Comparison of ENCODE assay signal across 9 mouse cellular contexts in genomic region chr11:76889339-76890164, GRCm38 (mm10). TPM values are rescaled to one million over a fixed set of nuclear protein-coding genes. Genes with fewer than 3 reads are reported as not detected.
A peak's percentile ranks its signal among the peaks of the same experiment; 100 is the strongest.
DNase-seq lines count a peak whose midpoint lies in the region; ATAC-seq lines count a peak whose summit lies in the region.
"Had no signal": no experiment of that assay in that cellular context is flagged by ENCODE, and none has a peak within 500 bp of the region (broad histone marks: within the 10 kb centered on the region; RNA-seq: fewer than 3 reads in every experiment).

No protein-coding gene starts in this region.

- H3K4me2 ChIP-seq in liver, embryonic 12.5 days = peak overlapping the region; percentile 35; the same call in 1 of the 2 replicates
- no peak overlapping the region for H3K4me2 ChIP-seq in forebrain, embryonic 14.5 days (ENCODE audit: low read length)

- ATAC-seq in liver, embryonic 12.5 days = no peak
- ATAC-seq in forebrain, embryonic 14.5 days = no peak

- no peak overlapping the region for H3K9ac ChIP-seq in liver, embryonic 12.5 days
- H3K9ac ChIP-seq in forebrain, embryonic 14.5 days (ENCODE audit: low read length) = no peak overlapping the region

- H3K27ac ChIP-seq in liver, embryonic 12.5 days = peak overlapping the region; percentile 42; the same call in 1 of the 2 replicates
- H3K27ac ChIP-seq in forebrain, embryonic 14.5 days (ENCODE audit: low read depth, low read length) = no peak overlapping the region

- peak; percentile 46 for DNase-seq in CD4-positive helper T cell, adult 2 months (ENCODE audit: low read depth, low spot score)
- DNase-seq in adrenal gland, postnatal 10 days = peak; percentile 56
- DNase-seq in heart, postnatal 4 days = peak; percentile 25
- DNase-seq in telencephalon, adult 2 months (ENCODE audit: low read depth, low spot score) = peak; percentile 15
- DNase-seq in right cerebral cortex, postnatal 4 days = no peak
- DNase-seq in forebrain, embryonic 14.5 days (ENCODE audit: low spot score) = no peak
- DNase-seq in right cerebral cortex, adult 18-20 months = no peak

- 25% methylated on average over 10 of the region's 10 CpGs for WGBS in liver, embryonic 12.5 days (ENCODE audit: insufficient replicate concordance)
- WGBS in forebrain, embryonic 14.5 days = 73% methylated on average over 10 of the region's 10 CpGs

- no peaks in the 10 kb centered on the region for H3K27me3 ChIP-seq in liver, embryonic 12.5 days (replicated peaks)
- H3K27me3 ChIP-seq in forebrain, embryonic 14.5 days (replicated peaks; ENCODE audit: control insufficient read depth, insufficient read depth, low read length) = no peaks in the 10 kb centered on the region

- H3K9me3 ChIP-seq in liver, embryonic 12.5 days (replicated peaks) = no peaks in the 10 kb centered on the region
- H3K9me3 ChIP-seq in forebrain, embryonic 14.5 days (replicated peaks; ENCODE audit: control insufficient read depth, low read length) = no peaks in the 10 kb centered on the region

- H3K4me3 ChIP-seq in liver, embryonic 12.5 days = no peak overlapping the region
- H3K4me3 ChIP-seq in forebrain, embryonic 14.5 days (ENCODE audit: low read depth, low read length) = no peak overlapping the region

- peaks cover 30% of the 10 kb centered on the region for H3K4me1 ChIP-seq in liver, embryonic 12.5 days
- H3K4me1 ChIP-seq in forebrain, embryonic 14.5 days (ENCODE audit: control insufficient read depth, insufficient read depth, low read length) = no peaks in the 10 kb centered on the region

- no peaks in the 10 kb centered on the region for H3K36me3 ChIP-seq in liver, embryonic 12.5 days
- no peaks in the 10 kb centered on the region for H3K36me3 ChIP-seq in forebrain, embryonic 14.5 days (ENCODE audit: control insufficient read depth, insufficient read depth, low read length)

RNA-seq across cellular contexts. Expression of gene Tmigd1, which starts 12.4 kb away (rescaled TPM):
- total RNA-seq in adrenal gland, postnatal 10 days (2021) = 1 to 10 TPM in 1 of 2 experiments, under 1 TPM in 1; 0.81 to 1.8 TPM
- under 1 TPM in 1 of 2 experiments, not detected in 1; 0.59 TPM for total RNA-seq in heart, postnatal 4 days (2021)
- 0.10 TPM in 1 of 2 replicates, not detected in the other for polyA plus RNA-seq in liver, embryonic 12.5 days (2016; fragmentation: Nextera tagmentation; extraction: Ambion mirVana)
- not detected in 2 replicates for polyA plus RNA-seq in forebrain, embryonic 14.5 days (2014; fragmentation: Nextera tagmentation; extraction: Ambion mirVana)
- total RNA-seq: left cerebral cortex, postnatal 10 days had no signal

RNA-seq across cellular contexts. Expression of gene Blmh, which starts 35.1 kb away (rescaled TPM):
- 10 to 100 TPM; 60.4 to 67.4 TPM for total RNA-seq in adrenal gland, postnatal 10 days (2021)
- total RNA-seq in heart, postnatal 4 days (2021) = 10 to 100 TPM; 66.1 to 74.4 TPM
- polyA plus RNA-seq in liver, embryonic 12.5 days (2016; fragmentation: Nextera tagmentation; extraction: Ambion mirVana) = 77.3 and 79.2 TPM in 2 replicates
- 110 and 119 TPM in 2 replicates for polyA plus RNA-seq in forebrain, embryonic 14.5 days (2014; fragmentation: Nextera tagmentation; extraction: Ambion mirVana)

RNA-seq across cellular contexts. Expression of gene Cpd, which starts 42.7 kb away (rescaled TPM):
- 10 to 100 TPM; 46.2 to 57.9 TPM for total RNA-seq in adrenal gland, postnatal 10 days (2021)
- total RNA-seq in heart, postnatal 4 days (2021) = 10 to 100 TPM; 66.0 to 66.4 TPM
- polyA plus RNA-seq in liver, embryonic 12.5 days (2016; fragmentation: Nextera tagmentation; extraction: Ambion mirVana) = 10.5 and 11.3 TPM in 2 replicates
- 8.0 and 9.8 TPM in 2 replicates for polyA plus RNA-seq in forebrain, embryonic 14.5 days (2014; fragmentation: Nextera tagmentation; extraction: Ambion mirVana)

Comparison
In these comparisons a context has a peak if more than half of its experiments do, and no peak if none do; other contexts are left out.
1. DNase-seq: peak in CD4-positive helper T cell, adult 2 months (single experiment), adrenal gland, postnatal 10 days (single experiment), heart, postnatal 4 days (single experiment) and telencephalon, adult 2 months (single experiment); none in right cerebral cortex, postnatal 4 days (single experiment), forebrain, embryonic 14.5 days (single experiment) and right cerebral cortex, adult 18-20 months (single experiment).